Mouse (Mus musculus): ENCODE results near the gene Scyl1. TPM values are rescaled to one million over a fixed set of nuclear protein-coding genes. Genes with fewer than 3 reads are reported as not detected.

The Scyl1 gene
- polyA plus RNA-seq, 1 experiment from 2014 or later, result 74.9 TPM

- DNase-seq (ENCODE audit: low spot score), result no peak
- peaks cover 74% of the 10 kb centered on the region for H3K4me1 ChIP-seq
- WGBS, result 81% methylated on average over 15 of the region's 15 CpGs
These were observed 44.1 kb downstream of the Scyl1 start for GRCm38 (mm10) chr19:5726961-5727578.

GRCm38 (mm10) chr19:5725767-5726515 is 45.3 kb downstream of the Scyl1 start, which contains the start of gene Ehbp1l1:
Ehbp1l1 (minus strand) TSS chr19:5726317.
- H3K27me3 ChIP-seq (replicated peaks; ENCODE audit: low read depth, poor library complexity, severe bottlenecking), result peaks cover 8% of the 10 kb centered on the region
- H3K4me1 ChIP-seq, result peaks cover 66% of the 10 kb centered on the region
- no peaks in the 10 kb centered on the region for H3K9me3 ChIP-seq
- DNase-seq (ENCODE audit: low spot score), result peak; percentile 69
- H3K4me3 ChIP-seq, result peak within 1 kb of the TSS; percentile 97
- WGBS, result 10% methylated on average over 49 of the region's 49 CpGs
- peak within 1 kb of the TSS; percentile 75 for H3K27ac ChIP-seq (replicated peaks)
- H3K36me3 ChIP-seq (replicated peaks), result peaks cover 68% of the 10 kb centered on the region

More at GRCm38 (mm10) chr19:5726961-5727578, 44.1 kb downstream of the Scyl1 start:
- H3K9me3 ChIP-seq, result no peaks in the 10 kb centered on the region
- H3K27ac ChIP-seq (replicated peaks), result 0 out of 2 replicates have a peak overlapping the region, but pooled peaks have one; percentile 31
- peaks cover 8% of the 10 kb centered on the region for H3K27me3 ChIP-seq (replicated peaks; ENCODE audit: low read depth, poor library complexity, severe bottlenecking)
- peaks cover 57% of the 10 kb centered on the region for H3K36me3 ChIP-seq (replicated peaks)
- H3K4me3 ChIP-seq, result peak overlapping the region; percentile 97

- Histone ChIP-seq H3K36me3 (replicated peaks) (peaks cover 70% of the 10 kb centered on the region), H3K4me3 (peak overlapping the region; percentile 97), H3K9me3 (no peaks in the 10 kb centered on the region), H3K4me1 (peaks cover 58% of the 10 kb centered on the region), H3K27ac (replicated peaks) (peak overlapping the region; percentile 75; the same call in 1 of the 2 replicates), H3K27me3 (replicated peaks; ENCODE audit: low read depth, poor library complexity, severe bottlenecking) (peaks cover 8% of the 10 kb centered on the region)
- WGBS, result 81% methylated on average over 12 of the region's 12 CpGs
- DNase-seq (ENCODE audit: low spot score), result no peak
These were observed 46.1 kb downstream of the Scyl1 start for GRCm38 (mm10) chr19:5725029-5725707.

- H3K36me3 ChIP-seq (replicated peaks), result peaks cover 75% of the 10 kb centered on the region
- no peak for DNase-seq (ENCODE audit: low spot score)
These were observed 46.7 kb downstream of the Scyl1 start for GRCm38 (mm10) chr19:5724549-5724941.

GRCm38 (mm10) chr19:5723934-5724548 is 47.2 kb downstream of the Scyl1 start:
- DNase-seq (ENCODE audit: low spot score), result no peak
- peaks cover 51% of the 10 kb centered on the region for H3K4me1 ChIP-seq
- 73% methylated on average over 4 of the region's 4 CpGs for WGBS
- peak overlapping the region; percentile 97; the same call in 1 of the 2 replicates for H3K4me3 ChIP-seq
- peaks cover 8% of the 10 kb centered on the region for H3K27me3 ChIP-seq (replicated peaks; ENCODE audit: low read depth, poor library complexity, severe bottlenecking)
- peaks cover 80% of the 10 kb centered on the region for H3K36me3 ChIP-seq (replicated peaks)
- H3K9me3 ChIP-seq, result no peaks in the 10 kb centered on the region
- peak overlapping the region; percentile 75 for H3K27ac ChIP-seq (replicated peaks)

More at GRCm38 (mm10) chr19:5724549-5724941, 46.7 kb downstream of the Scyl1 start:
- Histone ChIP-seq H3K4me1 (peaks cover 52% of the 10 kb centered on the region), H3K27me3 (replicated peaks; ENCODE audit: low read depth, poor library complexity, severe bottlenecking) (peaks cover 8% of the 10 kb centered on the region), H3K9me3 (no peaks in the 10 kb centered on the region), H3K4me3 (peak overlapping the region; percentile 97), H3K27ac (replicated peaks) (peak overlapping the region; percentile 75; the same call in 1 of the 2 replicates)
- WGBS, result 76% methylated on average over 7 of the region's 7 CpGs

- no peak overlapping the region for H3K27ac ChIP-seq (replicated peaks)
- 90% methylated on average over 7 of the region's 7 CpGs for WGBS
- peaks cover 42% of the 10 kb centered on the region for H3K4me1 ChIP-seq
- peak overlapping the region; percentile 16; the same call in 1 of the 2 replicates for H3K4me3 ChIP-seq
- peaks cover 91% of the 10 kb centered on the region for H3K36me3 ChIP-seq (replicated peaks)
- DNase-seq (ENCODE audit: low spot score), result no peak
- peaks cover 8% of the 10 kb centered on the region for H3K27me3 ChIP-seq (replicated peaks; ENCODE audit: low read depth, poor library complexity, severe bottlenecking)
- H3K9me3 ChIP-seq, result no peaks in the 10 kb centered on the region
These were observed 48.3 kb downstream of the Scyl1 start for GRCm38 (mm10) chr19:5722848-5723425.

- no peak for DNase-seq (ENCODE audit: low spot score)
- Histone ChIP-seq H3K9me3 (no peaks in the 10 kb centered on the region), H3K27ac (replicated peaks) (no peak overlapping the region), H3K36me3 (replicated peaks) (peaks cover 95% of the 10 kb centered on the region), H3K4me1 (peaks cover 38% of the 10 kb centered on the region), H3K4me3 (no peak overlapping the region), H3K27me3 (replicated peaks; ENCODE audit: low read depth, poor library complexity, severe bottlenecking) (peaks cover 12% of the 10 kb centered on the region)
- 91% methylated on average over 6 of the region's 6 CpGs for WGBS
These were observed 50.0 kb downstream of the Scyl1 start for GRCm38 (mm10) chr19:5721233-5721632.

- no peaks in the 10 kb centered on the region for H3K9me3 ChIP-seq
- H3K27me3 ChIP-seq (replicated peaks; ENCODE audit: low read depth, poor library complexity, severe bottlenecking), result peaks cover 21% of the 10 kb centered on the region
- peaks cover 41% of the 10 kb centered on the region for H3K4me1 ChIP-seq
- H3K27ac ChIP-seq (replicated peaks), result no peak overlapping the region
- WGBS, result 63% methylated on average over 10 of the region's 10 CpGs
- H3K36me3 ChIP-seq (replicated peaks), result peaks cover 81% of the 10 kb centered on the region
- no peak overlapping the region for H3K4me3 ChIP-seq
- DNase-seq (ENCODE audit: low spot score), result no peak
These were observed 54.3 kb downstream of the Scyl1 start for GRCm38 (mm10) chr19:5716955-5717354.

- WGBS, result 20% methylated on average over 43 of the region's 43 CpGs
- Histone ChIP-seq H3K9me3 (no peaks in the 10 kb centered on the region), H3K27ac (replicated peaks) (peak overlapping the region; percentile 49; the same call in 1 of the 2 replicates), H3K27me3 (replicated peaks; ENCODE audit: low read depth, poor library complexity, severe bottlenecking) (peaks cover 21% of the 10 kb centered on the region), H3K4me3 (peak overlapping the region; percentile 40), H3K36me3 (replicated peaks) (peaks cover 79% of the 10 kb centered on the region), H3K4me1 (peaks cover 41% of the 10 kb centered on the region)
- peak; percentile 59 for DNase-seq (ENCODE audit: low spot score)
These were observed 55.2 kb downstream of the Scyl1 start for GRCm38 (mm10) chr19:5715793-5716688.

GRCm38 (mm10) chr19:5713730-5714129 is 57.5 kb downstream of the Scyl1 start:
- peaks cover 79% of the 10 kb centered on the region for H3K36me3 ChIP-seq (replicated peaks)
- no peaks in the 10 kb centered on the region for H3K9me3 ChIP-seq
- whole genome bisulfite sequencing, result 7% methylated on average over 2 of the region's 2 CpGs
- H3K27me3 ChIP-seq (replicated peaks; ENCODE audit: low read depth, poor library complexity, severe bottlenecking), result peaks cover 21% of the 10 kb centered on the region
- H3K27ac ChIP-seq (replicated peaks), result no peak overlapping the region
- DNase-seq (ENCODE audit: low spot score), result peak; percentile 58
- no peak overlapping the region; the same call in 1 of the 2 replicates for H3K4me3 ChIP-seq
- peaks cover 41% of the 10 kb centered on the region for H3K4me1 ChIP-seq

- Histone ChIP-seq H3K4me3 (no peak overlapping the region), H3K36me3 (replicated peaks) (peaks cover 79% of the 10 kb centered on the region), H3K9me3 (no peaks in the 10 kb centered on the region), H3K4me1 (peaks cover 41% of the 10 kb centered on the region), H3K27me3 (replicated peaks; ENCODE audit: low read depth, poor library complexity, severe bottlenecking) (peaks cover 21% of the 10 kb centered on the region), H3K27ac (replicated peaks) (no peak overlapping the region)
- DNase-seq (ENCODE audit: low spot score), result no peak
- WGBS, result 75% methylated on average over 5 of the region's 5 CpGs
These were observed 58.0 kb downstream of the Scyl1 start for GRCm38 (mm10) chr19:5713255-5713654.
